Mouse (Mus musculus): ENCODE data around the gene Camta1.
A peak's percentile ranks its signal among the peaks of the same experiment; 100 is the strongest.

The Camta1 gene

DNA sequence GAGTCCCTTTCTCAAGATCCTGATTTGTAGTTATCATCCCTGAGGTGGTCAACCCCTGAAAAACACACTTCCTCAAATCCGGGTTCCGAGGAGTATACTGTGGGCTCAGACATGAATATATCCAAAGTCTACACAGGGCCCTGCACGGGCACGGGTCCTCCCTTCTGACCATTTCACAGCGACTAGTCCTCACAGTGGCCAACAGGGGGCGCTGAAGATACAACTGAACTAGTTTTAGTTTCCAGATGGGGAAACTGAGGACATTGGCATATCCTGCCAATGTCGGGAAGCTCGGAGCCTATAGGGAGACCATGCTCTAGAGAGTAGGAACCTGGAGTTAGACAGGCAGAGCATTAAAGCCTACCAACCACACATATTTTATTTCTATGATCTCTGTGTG is 530.7 kb downstream of the Camta1 start:
- peak; percentile 6 for DNase-seq (ENCODE audit: low read depth, low spot score)

GRCm38 (mm10) chr4:151328071-151328470 is 533.6 kb downstream of the Camta1 start:
- no peak for DNase-seq (ENCODE audit: low read depth, low spot score)

DNA sequence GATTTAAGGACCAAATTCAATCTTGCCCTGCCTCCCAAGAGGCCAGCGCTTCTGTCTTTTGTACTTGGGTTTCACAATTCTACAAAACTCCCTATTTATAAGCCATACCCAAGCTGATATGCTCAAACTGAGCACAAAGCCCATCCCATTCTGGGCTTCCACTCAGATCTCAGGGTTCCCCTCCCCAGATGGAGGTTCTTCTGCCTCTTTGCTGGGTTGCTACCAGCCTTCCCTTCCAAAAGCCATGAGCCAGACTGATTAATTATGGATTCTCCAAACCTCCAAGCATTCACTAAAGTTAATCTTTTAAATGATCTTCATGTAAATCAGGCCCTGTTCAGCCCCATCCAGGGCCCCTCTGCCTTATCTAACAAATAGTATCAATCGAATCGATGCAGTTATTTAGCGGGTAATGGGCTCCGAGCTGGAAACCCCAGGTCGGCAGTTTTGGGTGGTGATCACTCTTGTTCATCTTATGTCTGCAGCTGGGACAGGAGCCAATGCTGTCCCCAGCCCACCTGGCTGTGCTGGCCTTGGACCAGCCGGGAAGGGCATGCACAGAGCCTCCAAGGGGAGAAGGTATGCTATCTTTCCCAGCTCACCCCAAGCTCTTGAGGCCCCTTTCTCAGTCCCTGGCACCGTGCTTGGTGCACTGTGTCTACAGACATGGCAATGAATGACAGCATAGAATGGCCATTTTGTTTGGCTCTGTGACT is 534.5 kb downstream of the Camta1 start:
- DNase-seq (ENCODE audit: low read depth, low spot score), result no peak

DNA sequence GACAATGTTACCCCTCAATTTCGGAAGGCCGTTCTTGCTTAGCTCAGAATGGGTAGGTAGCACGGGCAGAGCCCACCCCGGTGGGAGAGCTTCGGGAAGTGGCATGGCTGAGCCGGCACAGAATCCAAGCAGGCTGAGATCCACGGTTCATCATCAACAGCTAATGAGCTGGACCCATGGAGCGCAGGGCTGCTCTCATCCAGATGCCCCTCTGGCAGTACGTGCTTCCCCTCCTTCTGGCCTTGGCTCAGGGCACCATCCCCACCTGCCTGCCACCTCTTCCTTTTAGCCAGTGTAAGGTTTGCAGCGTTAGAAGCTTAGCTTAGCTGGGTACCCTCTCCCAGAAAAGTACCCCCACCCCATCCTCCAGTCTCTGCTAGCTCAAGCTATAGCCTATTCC is 545.2 kb downstream of the Camta1 start:
- DNase-seq (ENCODE audit: low read depth, low spot score), result no peak

GRCm38 (mm10) chr4:151315726-151316125 is 546.0 kb downstream of the Camta1 start:
- no peak for DNase-seq (ENCODE audit: low read depth, low spot score)

- DNase-seq (ENCODE audit: low read depth, low spot score), result no peak
Observed at GRCm38 (mm10) chr4:151310773-151311172, 550.9 kb downstream of the Camta1 start.

DNA sequence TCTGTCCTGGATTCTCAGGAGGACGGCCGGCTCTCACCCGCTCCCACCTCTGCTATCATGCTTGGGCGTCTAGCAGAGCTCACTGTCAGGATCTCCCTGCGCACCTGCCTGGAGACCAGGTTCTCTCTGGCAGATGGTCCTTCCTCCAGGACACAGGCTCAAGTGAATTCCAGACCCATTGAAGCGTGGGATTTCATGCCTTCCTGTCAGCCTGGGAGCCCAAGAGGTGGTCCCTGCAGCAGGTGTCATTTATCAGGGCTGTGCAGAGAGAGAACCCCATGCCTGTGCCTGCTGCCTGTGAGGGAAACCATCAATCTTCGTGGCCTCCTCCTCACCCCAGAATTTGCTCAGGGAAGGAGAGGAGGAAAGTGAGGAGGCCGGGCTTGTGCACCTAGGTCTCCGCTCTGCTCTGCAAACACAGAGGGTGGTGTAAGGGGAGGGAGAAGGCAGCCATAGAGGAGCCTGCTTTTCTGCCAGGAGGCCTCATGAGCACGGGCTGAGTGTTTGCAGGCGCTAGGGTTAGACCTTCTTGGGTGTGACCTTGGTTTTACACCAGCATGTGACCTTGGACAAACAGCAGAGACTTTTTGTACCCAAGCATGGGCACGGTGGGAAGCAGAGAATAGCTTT is 551.5 kb downstream of the Camta1 start:
- DNase-seq (ENCODE audit: low read depth, low spot score), result no peak

DNA sequence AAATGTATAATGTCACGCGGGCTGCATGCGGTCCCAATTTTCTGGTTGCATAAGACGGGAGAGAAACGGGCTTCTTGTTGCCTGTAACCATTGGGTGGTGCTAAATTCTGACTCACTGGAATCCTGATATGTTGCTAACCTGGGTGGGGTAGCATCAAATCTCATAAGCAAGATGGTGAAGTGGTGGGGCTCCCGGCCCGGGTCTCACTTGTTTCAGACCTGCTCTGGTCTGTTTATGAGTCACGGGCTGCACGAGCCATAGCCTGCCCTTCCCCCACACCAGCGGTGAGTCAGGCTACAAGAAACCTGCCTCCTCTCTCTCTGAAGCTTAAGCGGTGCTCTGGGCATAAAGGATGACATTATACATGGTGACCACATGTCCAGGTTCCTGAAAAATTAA is 554.8 kb downstream of the Camta1 start:
- DNase-seq (ENCODE audit: low read depth, low spot score), result no peak

GRCm38 (mm10) chr4:151306311-151306765 is 555.3 kb downstream of the Camta1 start:
- no peak for DNase-seq (ENCODE audit: low read depth, low spot score)

DNA sequence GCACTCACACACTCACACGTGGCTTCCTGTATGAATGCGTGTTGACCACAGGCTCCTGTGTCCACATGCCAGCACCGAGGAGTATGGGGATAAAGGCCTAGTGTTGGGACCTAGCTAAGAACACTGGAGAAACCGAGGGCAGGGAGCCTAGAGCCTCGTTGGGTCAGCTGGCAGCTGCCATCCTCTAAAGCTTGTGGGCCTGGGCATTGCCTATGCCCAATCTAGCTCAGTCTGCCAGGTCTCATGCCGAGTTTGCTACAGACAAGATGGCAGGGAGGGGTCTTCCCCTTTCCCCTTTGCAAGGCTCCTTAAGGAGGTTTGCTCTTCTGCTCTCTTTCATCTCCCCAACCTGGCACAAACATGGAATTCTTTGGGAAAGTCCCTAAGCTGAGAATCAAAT is 555.9 kb downstream of the Camta1 start:
- DNase-seq (ENCODE audit: low read depth, low spot score), result no peak

DNA sequence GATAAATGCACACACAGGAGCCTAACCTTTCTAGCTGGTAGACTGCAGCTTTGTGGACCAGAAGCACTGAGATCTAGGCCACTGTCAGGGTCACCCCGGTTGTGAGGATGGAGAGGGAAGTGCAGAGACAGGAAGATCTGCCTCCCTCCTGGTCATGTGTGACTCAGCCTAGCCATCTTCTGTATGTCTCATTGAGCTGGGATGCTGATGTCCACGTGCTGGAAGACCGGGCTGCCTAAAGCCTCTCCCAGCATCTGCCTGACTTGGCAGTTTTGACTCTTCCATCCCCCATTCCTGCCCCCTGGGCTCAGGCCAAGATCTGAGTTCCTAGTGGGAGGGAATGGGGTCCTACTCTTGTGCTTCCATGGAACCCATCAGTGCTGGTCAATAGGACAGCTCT is 557.7 kb downstream of the Camta1 start:
- DNase-seq (ENCODE audit: low read depth, low spot score), result no peak

DNA sequence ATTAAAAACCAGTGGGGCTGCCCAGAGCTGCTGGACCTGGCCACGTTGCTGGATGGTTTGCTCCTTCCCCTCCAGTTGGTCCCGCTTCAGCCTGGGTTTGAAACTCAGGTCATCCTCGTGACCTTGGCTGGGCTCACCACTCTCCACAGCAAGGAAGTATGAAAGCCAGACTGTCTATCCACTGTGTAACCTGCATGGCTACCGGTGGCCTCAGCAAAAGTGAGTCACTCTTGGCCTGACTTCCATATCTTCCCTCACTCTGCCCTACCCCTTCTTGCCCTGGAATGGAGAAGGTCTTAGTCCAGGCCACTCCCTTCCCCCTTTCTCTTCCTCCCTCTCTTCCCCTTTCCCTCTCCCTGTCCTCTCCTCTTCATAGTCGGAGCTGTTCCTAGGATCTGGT is 558.2 kb downstream of the Camta1 start:
- DNase-seq (ENCODE audit: low read depth, low spot score), result no peak

DNA sequence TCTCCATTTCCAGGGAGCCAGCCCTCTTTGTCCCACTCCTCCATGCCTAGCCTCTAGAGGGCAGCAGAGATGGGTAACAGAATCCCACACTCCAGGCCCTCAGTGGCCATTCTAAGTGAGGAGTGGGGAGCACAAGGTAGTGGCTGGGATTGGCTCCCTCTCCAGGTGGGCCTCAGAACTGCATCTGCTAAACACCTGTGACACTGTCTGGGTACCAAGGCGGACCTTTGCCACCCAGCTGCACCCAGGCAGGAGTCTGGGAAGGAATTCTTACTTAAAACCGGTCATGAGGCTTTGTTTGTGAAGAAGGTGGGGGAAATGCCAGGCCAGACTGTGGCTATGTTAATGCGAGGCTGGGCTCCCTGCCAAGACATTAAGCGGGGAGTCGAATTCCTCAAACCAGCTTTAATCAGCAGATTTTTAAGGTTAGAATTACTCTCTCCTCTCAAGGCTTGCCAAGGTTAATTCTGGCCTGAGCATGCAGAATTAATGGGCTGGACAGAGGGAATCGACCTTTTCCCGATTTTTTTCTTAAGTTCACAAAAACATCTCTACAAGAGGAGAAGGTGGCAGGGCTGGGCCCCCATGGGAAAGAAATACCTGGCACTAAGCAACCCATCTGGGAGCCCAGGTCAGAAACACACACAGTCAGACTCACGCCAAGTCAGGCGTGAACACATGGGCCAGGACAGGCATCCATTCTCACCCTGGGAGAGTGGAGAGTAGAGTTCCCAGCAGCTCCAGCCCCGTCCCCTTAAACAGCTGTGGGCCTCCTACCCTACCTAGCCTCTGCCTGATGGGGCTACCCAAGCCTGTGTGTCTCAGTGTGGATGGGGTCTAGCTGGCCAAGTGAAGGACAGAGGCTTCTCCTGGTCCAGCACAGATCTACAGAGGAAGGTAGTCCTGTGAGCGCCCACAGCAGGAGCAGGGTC is 559.2 kb downstream of the Camta1 start:
- peak; percentile 5 for DNase-seq (ENCODE audit: low read depth, low spot score)

DNA sequence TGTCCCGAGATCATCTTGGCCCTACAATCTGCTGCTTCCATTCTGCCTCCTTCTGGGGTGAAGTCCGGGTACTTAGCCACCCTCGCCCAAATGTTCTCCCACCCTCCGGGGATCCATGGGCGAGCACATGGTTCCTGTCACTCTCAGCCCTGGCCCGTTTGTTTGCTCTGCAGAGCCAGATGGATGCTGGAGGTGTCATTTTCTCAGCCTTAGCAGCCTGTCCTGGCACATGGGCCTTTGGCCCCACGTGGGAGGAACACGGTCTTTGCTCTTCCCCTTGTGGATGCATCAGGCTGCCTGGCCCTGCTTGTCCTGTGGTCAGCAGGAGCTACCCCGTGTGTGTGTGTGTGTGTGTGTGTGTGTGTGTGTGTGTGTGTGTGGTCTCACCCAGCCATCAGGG is 560.3 kb downstream of the Camta1 start:
- no peak for DNase-seq (ENCODE audit: low read depth, low spot score)

- no peak for DNase-seq (ENCODE audit: low read depth, low spot score)
Observed at GRCm38 (mm10) chr4:151300706-151301105, 561.0 kb downstream of the Camta1 start.

GRCm38 (mm10) chr4:151295515-151296203 is 566.0 kb downstream of the Camta1 start:
- no peak for DNase-seq (ENCODE audit: low read depth, low spot score)

- DNase-seq (ENCODE audit: low read depth, low spot score), result no peak
Observed at GRCm38 (mm10) chr4:151288893-151289585, 572.6 kb downstream of the Camta1 start.

GRCm38 (mm10) chr4:151285905-151286445 is 575.7 kb downstream of the Camta1 start:
- no peak for DNase-seq (ENCODE audit: low read depth, low spot score)

- DNase-seq (ENCODE audit: low read depth, low spot score), result no peak
Observed at GRCm38 (mm10) chr4:151285432-151285831, 576.2 kb downstream of the Camta1 start.

DNA sequence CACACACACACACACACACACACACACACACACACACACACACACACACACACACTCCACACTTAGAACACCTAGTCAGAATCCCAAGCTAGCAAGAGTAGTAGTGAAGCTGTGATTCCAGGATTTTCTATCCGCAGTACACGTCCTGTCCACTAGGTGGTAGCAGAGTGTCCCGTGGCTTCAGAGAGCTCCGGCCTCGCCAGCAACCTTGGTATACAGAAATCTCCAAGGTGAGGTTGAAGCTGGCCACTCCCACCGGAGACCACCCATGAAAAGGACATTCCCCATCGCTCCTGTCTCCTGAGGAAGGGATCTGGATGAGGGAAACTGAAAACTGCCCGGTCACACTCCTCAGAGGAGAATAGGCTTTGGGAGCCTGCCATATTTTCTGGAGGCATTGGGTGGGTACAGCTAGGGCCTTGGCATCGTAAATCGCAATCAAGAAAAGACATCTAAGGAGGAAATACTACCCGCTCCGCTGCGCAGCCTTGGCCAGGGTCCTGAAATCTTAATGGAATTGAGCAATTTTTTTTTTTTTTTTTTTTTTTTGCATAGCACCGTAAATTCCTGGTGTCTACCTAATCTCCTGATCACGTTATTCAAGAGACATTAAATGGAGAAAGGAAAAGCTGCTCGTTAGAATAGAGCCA is 578.5 kb downstream of the Camta1 start:
- DNase-seq (ENCODE audit: low read depth, low spot score), result peak; percentile 49

Data from CD4-positive, CD25-positive, alpha-beta regulatory T cell, adult 2 months (primary cell).